ENCODE assay signal across 12 mouse cellular contexts in genomic region chr7:92401001-92401688, GRCm38 (mm10).
DNase-seq lines count a peak whose midpoint lies in the region; ATAC-seq and TF ChIP-seq lines count a peak whose summit lies in the region.
"Had no signal": no experiment of that assay in that cellular context is flagged by ENCODE, and none has a peak within 500 bp of the region (broad histone marks: within the 10 kb centered on the region; RNA-seq: fewer than 3 reads in every experiment).

No protein-coding gene starts in this region.

- WGBS in hindbrain, embryonic 13.5 days, result 35% methylated on average over 4 of the region's 4 CpGs
- WGBS in hindbrain, embryonic 10.5 days, result 71% methylated on average over 4 of the region's 4 CpGs
- 23% methylated on average over 4 of the region's 4 CpGs for WGBS in forebrain, embryonic 16.5 days
- 29% methylated on average over 4 of the region's 4 CpGs for WGBS in midbrain, postnatal 0 days

- no peak overlapping the region for H3K4me2 ChIP-seq in hindbrain, embryonic 13.5 days
- H3K4me2 ChIP-seq in forebrain, embryonic 16.5 days (ENCODE audit: low read length), result no peak overlapping the region
- H3K4me2 ChIP-seq in midbrain, postnatal 0 days (ENCODE audit: low read depth, low read length, poor library complexity, severe bottlenecking), result no peak overlapping the region
- H3K4me2 ChIP-seq: heart, embryonic 15.5 days; lung, embryonic 15.5 days had no signal

- peaks cover 10% of the 10 kb centered on the region for H3K4me1 ChIP-seq in hindbrain, embryonic 13.5 days (replicated peaks)
- no peaks in the 10 kb centered on the region for H3K4me1 ChIP-seq in hindbrain, embryonic 10.5 days (replicated peaks)
- peaks cover 14% of the 10 kb centered on the region for H3K4me1 ChIP-seq in forebrain, embryonic 16.5 days (replicated peaks; ENCODE audit: control insufficient read depth, insufficient read depth, low read length)
- H3K4me1 ChIP-seq in midbrain, postnatal 0 days (ENCODE audit: insufficient read depth, low read length), result no peaks in the 10 kb centered on the region
- H3K4me1 ChIP-seq: heart, embryonic 15.5 days; lung, embryonic 15.5 days had no signal

- peak; percentile 78 for ATAC-seq in hindbrain, embryonic 13.5 days (ENCODE audit: low FRiP score)
- ATAC-seq in forebrain, embryonic 16.5 days, result peak; percentile 59
- ATAC-seq in midbrain, postnatal 0 days (ENCODE audit: low FRiP score), result peak; percentile 60; the same call in 1 of the 2 replicates

- no peak overlapping the region for H3K4me3 ChIP-seq in hindbrain, embryonic 13.5 days
- no peak overlapping the region for H3K4me3 ChIP-seq in hindbrain, embryonic 10.5 days
- no peak overlapping the region for H3K4me3 ChIP-seq in forebrain, embryonic 16.5 days (replicated peaks; ENCODE audit: low read length)
- H3K4me3 ChIP-seq in midbrain, postnatal 0 days (ENCODE audit: low read depth, low read length), result no peak overlapping the region
- H3K4me3 ChIP-seq: heart, embryonic 15.5 days; lung, embryonic 15.5 days had no signal

- H3K9me3 ChIP-seq in hindbrain, embryonic 13.5 days, result no peaks in the 10 kb centered on the region
- no peaks in the 10 kb centered on the region for H3K9me3 ChIP-seq in hindbrain, embryonic 10.5 days
- H3K9me3 ChIP-seq in forebrain, embryonic 16.5 days (ENCODE audit: control insufficient read depth, low read length), result no peaks in the 10 kb centered on the region
- no peaks in the 10 kb centered on the region for H3K9me3 ChIP-seq in midbrain, postnatal 0 days (ENCODE audit: low read length)
- H3K9me3 ChIP-seq: heart, embryonic 15.5 days; lung, embryonic 15.5 days had no signal

- H3K27me3 ChIP-seq in hindbrain, embryonic 13.5 days, result no peaks in the 10 kb centered on the region
- no peaks in the 10 kb centered on the region for H3K27me3 ChIP-seq in hindbrain, embryonic 10.5 days (ENCODE audit: insufficient read depth, poor library complexity, severe bottlenecking)
- H3K27me3 ChIP-seq in forebrain, embryonic 16.5 days (replicated peaks; ENCODE audit: control insufficient read depth, insufficient read depth, low read length), result no peaks in the 10 kb centered on the region
- no peaks in the 10 kb centered on the region for H3K27me3 ChIP-seq in midbrain, postnatal 0 days (ENCODE audit: insufficient read depth, low read length)
- H3K27me3 ChIP-seq: heart, embryonic 15.5 days; lung, embryonic 15.5 days had no signal

- no peak for DNase-seq in hindbrain, embryonic 10.5 days (ENCODE audit: low spot score)
- peak; percentile 20 for DNase-seq in cerebellum, adult 8-10 months
- peak; percentile 53 for DNase-seq in midbrain, postnatal 0 days (ENCODE audit: low spot score)
- DNase-seq in lung, postnatal 14 days, result no peak
- no peak for DNase-seq in layer of hippocampus, adult 9-11 months
- DNase-seq: kidney, postnatal 25 days; liver; thymus, postnatal 4 days had no signal

- no peak overlapping the region for H3K9ac ChIP-seq in hindbrain, embryonic 13.5 days
- no peak overlapping the region for H3K9ac ChIP-seq in forebrain, embryonic 16.5 days (replicated peaks; ENCODE audit: low read depth, low read length)
- no peak overlapping the region for H3K9ac ChIP-seq in midbrain, postnatal 0 days (replicated peaks; ENCODE audit: low read length, poor library complexity, severe bottlenecking)
- H3K9ac ChIP-seq: heart, embryonic 15.5 days; lung, embryonic 15.5 days had no signal

- no peak for TF ChIP-seq CTCF in midbrain, postnatal 0 days (IDR thresholded peaks at IDR 0.05)

- peak overlapping the region; percentile 72 for H3K27ac ChIP-seq in hindbrain, embryonic 13.5 days
- H3K27ac ChIP-seq in hindbrain, embryonic 10.5 days, result no peak overlapping the region
- H3K27ac ChIP-seq in forebrain, embryonic 16.5 days (ENCODE audit: low read length), result peak overlapping the region; percentile 61
- peak overlapping the region; percentile 43; the same call in 1 of the 2 replicates for H3K27ac ChIP-seq in midbrain, postnatal 0 days (ENCODE audit: low read depth, low read length)
- H3K27ac ChIP-seq: heart, embryonic 15.5 days; lung, embryonic 15.5 days had no signal

- H3K36me3 ChIP-seq in hindbrain, embryonic 13.5 days, result no peaks in the 10 kb centered on the region
- no peaks in the 10 kb centered on the region for H3K36me3 ChIP-seq in hindbrain, embryonic 10.5 days
- H3K36me3 ChIP-seq in forebrain, embryonic 16.5 days (ENCODE audit: control insufficient read depth, insufficient read depth), result no peaks in the 10 kb centered on the region
- no peaks in the 10 kb centered on the region for H3K36me3 ChIP-seq in midbrain, postnatal 0 days (ENCODE audit: insufficient read depth, low read length)
- H3K36me3 ChIP-seq: heart, embryonic 15.5 days; lung, embryonic 15.5 days had no signal

Comparison
In these comparisons a context has a peak if more than half of its experiments do, and no peak if none do; other contexts are left out.
1. DNase-seq: peak in cerebellum, adult 8-10 months (single experiment) and midbrain, postnatal 0 days (single experiment); none in hindbrain, embryonic 10.5 days (single experiment), lung, postnatal 14 days (single experiment) and layer of hippocampus, adult 9-11 months (single experiment).
2. Peak in every context shown above with its lines, with median percentiles within 50 percentile points of each other: ATAC-seq.